Mouse (Mus musculus) embryonic fibroblast, embryonic 13.5 days (primary cell): ENCODE data around the gene Fam83c. TPM values are rescaled to one million over a fixed set of nuclear protein-coding genes. Genes with fewer than 3 reads are reported as not detected.

ENCODE experiments used
- H3K27ac ChIP-seq: 2 replicates; pipeline ENCODE4 v1.5.1; 2012; ENCODE audit warnings: low read length, control low read depth, inconsistent platforms; ENCODE audit not compliant: insufficient read depth
- H3K4me1 ChIP-seq: 2 replicates; pipeline ENCODE4 v1.6.1; 2011; ENCODE audit warnings: low read length; ENCODE audit not compliant: control insufficient read depth, insufficient read depth
- H3K4me3 ChIP-seq: 2 replicates; pipeline ENCODE4 v1.5.1; 2011; ENCODE audit warnings: mild to moderate bottlenecking, control low read depth, low read length; ENCODE audit not compliant: insufficient read depth
- CTCF ChIP-seq: IDR thresholded peaks from 2 replicates; pipeline ENCODE4 v1.5.1; 2011; ENCODE audit warnings: mild to moderate bottlenecking, control low read depth, low read length, moderate library complexity, borderline replicate concordance; ENCODE audit not compliant: insufficient read depth
- POLR2A ChIP-seq: IDR thresholded peaks from 2 replicates; pipeline ENCODE4 v1.6.1; 2011; ENCODE audit warnings: low read depth, mild to moderate bottlenecking, control low read depth, low read length, moderate library complexity
- polyA plus RNA-seq: library from polyadenylated mRNA; stranded (reverse); fragments of >200 nt; gene quantifications from 2 replicates; pipeline ENCODE4 v1.2.4, GENCODE M21; 2011; ENCODE audit warnings: low read depth; ENCODE audit not compliant: missing spikeins, insufficient read length

Gene Fam83c
- not detected in 2 replicates for polyA plus RNA-seq

GRCm38 (mm10) chr2:155834732-155835131, at the start of gene Fam83c:
Gene Fam83c, minus strand, starts transcription at chr2:155834854.
- H3K4me3 ChIP-seq, result no peak within 1 kb of the TSS
- TF ChIP-seq CTCF (no peak), POLR2A (no peak)

GRCm38 (mm10) chr2:155882087-155882486, 47.4 kb upstream of the Fam83c start:
- TF ChIP-seq CTCF (no peak), POLR2A (no peak)
- H3K27ac ChIP-seq, result no peak overlapping the region

More at GRCm38 (mm10) chr2:155834732-155835131, at the start of gene Fam83c:
- no peaks in the 10 kb centered on the region for H3K4me1 ChIP-seq
- H3K27ac ChIP-seq, result no peak within 1 kb of the TSS

GRCm38 (mm10) chr2:155878964-155879876, 44.6 kb upstream of the Fam83c start:
- no peak overlapping the region for H3K4me3 ChIP-seq
- TF ChIP-seq CTCF (no peak), POLR2A (peak; percentile 45)
- peaks cover 9% of the 10 kb centered on the region; the same call in 1 of the 2 replicates for H3K4me1 ChIP-seq
- H3K27ac ChIP-seq, result peak overlapping the region; percentile 84

More at GRCm38 (mm10) chr2:155882087-155882486, 47.4 kb upstream of the Fam83c start:
- peaks cover 13% of the 10 kb centered on the region for H3K4me1 ChIP-seq
- H3K4me3 ChIP-seq, result no peak overlapping the region

- no peak overlapping the region for H3K4me3 ChIP-seq
- TF ChIP-seq CTCF (no peak), POLR2A (no peak)
- peaks cover 5% of the 10 kb centered on the region; the same call in 1 of the 2 replicates for H3K4me1 ChIP-seq
- peak overlapping the region; percentile 77 for H3K27ac ChIP-seq
Observed at GRCm38 (mm10) chr2:155873636-155874035, 39.0 kb upstream of the Fam83c start.

GRCm38 (mm10) chr2:155872930-155873507, 38.4 kb upstream of the Fam83c start:
- peak overlapping the region; percentile 77; the same call in 1 of the 2 replicates for H3K27ac ChIP-seq
- TF ChIP-seq POLR2A, result no peak
- TF ChIP-seq CTCF, result no peak
- peaks cover 5% of the 10 kb centered on the region; the same call in 1 of the 2 replicates for H3K4me1 ChIP-seq
- no peak overlapping the region for H3K4me3 ChIP-seq

- Histone ChIP-seq H3K4me3 (no peak overlapping the region), H3K4me1 (peaks cover 5% of the 10 kb centered on the region; the same call in 1 of the 2 replicates), H3K27ac (no peak overlapping the region)
- TF ChIP-seq POLR2A, result no peak
- TF ChIP-seq CTCF, result no peak
Observed at GRCm38 (mm10) chr2:155872486-155872885, 37.8 kb upstream of the Fam83c start.

- TF ChIP-seq POLR2A (no peak), CTCF (no peak)
- peaks cover 5% of the 10 kb centered on the region; the same call in 1 of the 2 replicates for H3K4me1 ChIP-seq
- H3K27ac ChIP-seq, result no peak overlapping the region
- H3K4me3 ChIP-seq, result no peak overlapping the region
Observed at GRCm38 (mm10) chr2:155869772-155870171, 35.1 kb upstream of the Fam83c start.

GRCm38 (mm10) chr2:155868320-155868719, 33.7 kb upstream of the Fam83c start:
- TF ChIP-seq CTCF (no peak), POLR2A (no peak)
- H3K27ac ChIP-seq, result no peak overlapping the region
- H3K4me3 ChIP-seq, result no peak overlapping the region
- peaks cover 3% of the 10 kb centered on the region for H3K4me1 ChIP-seq

- Histone ChIP-seq H3K4me1 (peaks cover 2% of the 10 kb centered on the region; the same call in 1 of the 2 replicates), H3K27ac (no peak overlapping the region), H3K4me3 (no peak overlapping the region)
- TF ChIP-seq POLR2A (no peak), CTCF (no peak)
Observed at GRCm38 (mm10) chr2:155863301-155863867, 28.7 kb upstream of the Fam83c start.

- TF ChIP-seq CTCF (no peak), POLR2A (no peak)
- Histone ChIP-seq H3K4me3 (no peak overlapping the region), H3K27ac (no peak overlapping the region), H3K4me1 (peaks cover 2% of the 10 kb centered on the region; the same call in 1 of the 2 replicates)
Observed at GRCm38 (mm10) chr2:155862573-155863300, 28.1 kb upstream of the Fam83c start.
